Mouse (Mus musculus) telencephalon, adult 2 months (tissue): Measurements from ENCODE around the gene Tpsg1.

Experiments used
- DNase-seq: peaks from one replicate; pipeline ENCODE4 v3.0.0-alpha.2; 2011; ENCODE audit warnings: low read depth, low spot score

Tpsg1 gene

GRCm38 (mm10) chr17:25407352-25407751 is 38.3 kb downstream of the Tpsg1 start:
- DNase-seq = no peak

GRCm38 (mm10) chr17:25408302-25408999 is 39.4 kb downstream of the Tpsg1 start:
- DNase-seq = no peak

- no peak for DNase-seq
These were observed 40.5 kb downstream of the Tpsg1 start for GRCm38 (mm10) chr17:25409621-25410020.

- no peak for DNase-seq
These were observed 41.1 kb downstream of the Tpsg1 start for GRCm38 (mm10) chr17:25410180-25410579.

GRCm38 (mm10) chr17:25410786-25411185 is 41.7 kb downstream of the Tpsg1 start:
- no peak for DNase-seq

GRCm38 (mm10) chr17:25411251-25411650 is 42.2 kb downstream of the Tpsg1 start:
- peak; percentile 62 for DNase-seq

- DNase-seq = no peak
These were observed 45.1 kb downstream of the Tpsg1 start for GRCm38 (mm10) chr17:25414209-25414608.

- DNase-seq = no peak
These were observed 45.8 kb downstream of the Tpsg1 start for GRCm38 (mm10) chr17:25414917-25415316.

- no peak for DNase-seq
These were observed 46.4 kb downstream of the Tpsg1 start for GRCm38 (mm10) chr17:25415421-25415913.

GRCm38 (mm10) chr17:25416219-25416618 is 47.1 kb downstream of the Tpsg1 start:
- DNase-seq = no peak

GRCm38 (mm10) chr17:25417990-25418389 is 48.9 kb downstream of the Tpsg1 start:
- DNase-seq = no peak

- DNase-seq = peak; percentile 66
These were observed 49.9 kb downstream of the Tpsg1 start for GRCm38 (mm10) chr17:25418926-25419325.

GRCm38 (mm10) chr17:25420998-25421397 is 51.9 kb downstream of the Tpsg1 start:
- DNase-seq = no peak
